Mouse (Mus musculus): ENCODE measurements around the gene Styx. TPM values are rescaled to one million over a fixed set of nuclear protein-coding genes. Genes with fewer than 3 reads are reported as not detected.

Gene Styx
- polyA plus RNA-seq, 1 experiment from 2014 or later: 68.5 TPM

- H3K36me3 ChIP-seq: peaks cover 25% of the 10 kb centered on the region
- peaks cover 3% of the 10 kb centered on the region; the same call in 1 of the 2 replicates for H3K9me3 ChIP-seq
- ATAC-seq (ENCODE audit: insufficient number of reproducible peaks, insufficient read depth, low FRiP score, low TSS enrichment, low read depth): no peak
- H3K27me3 ChIP-seq: no peaks in the 10 kb centered on the region
- H3K4me2 ChIP-seq: no peak overlapping the region
- 81% methylated on average over 16 of the region's 16 CpGs for WGBS
- H3K4me1 ChIP-seq (replicated peaks): peaks cover 3% of the 10 kb centered on the region; the same call in 1 of the 2 replicates
- no peak overlapping the region for H3K9ac ChIP-seq (replicated peaks)
- no peak overlapping the region for H3K4me3 ChIP-seq (replicated peaks)
- no peak overlapping the region for H3K27ac ChIP-seq
Observed at GRCm38 (mm10) chr14:45364211-45365195, 13.6 kb downstream of the Styx start.

GRCm38 (mm10) chr14:45365196-45365587, 14.3 kb downstream of the Styx start:
- no peak for ATAC-seq (ENCODE audit: insufficient number of reproducible peaks, insufficient read depth, low FRiP score, low TSS enrichment, low read depth)
- peaks cover 8% of the 10 kb centered on the region; the same call in 1 of the 2 replicates for H3K9me3 ChIP-seq
- peaks cover 28% of the 10 kb centered on the region for H3K36me3 ChIP-seq
- H3K4me2 ChIP-seq: no peak overlapping the region
- H3K4me3 ChIP-seq (replicated peaks): no peak overlapping the region
- H3K4me1 ChIP-seq (replicated peaks): peaks cover 3% of the 10 kb centered on the region; the same call in 1 of the 2 replicates
- H3K27ac ChIP-seq: no peak overlapping the region
- no peaks in the 10 kb centered on the region for H3K27me3 ChIP-seq
- 91% methylated on average over 6 of the region's 6 CpGs for WGBS
- no peak overlapping the region for H3K9ac ChIP-seq (replicated peaks)

- H3K27ac ChIP-seq: no peak overlapping the region
- H3K4me1 ChIP-seq (replicated peaks): no peaks in the 10 kb centered on the region
- no peak overlapping the region for H3K9ac ChIP-seq (replicated peaks)
- no peak overlapping the region for H3K4me2 ChIP-seq
- no peaks in the 10 kb centered on the region for H3K27me3 ChIP-seq
- WGBS: 90% methylated on average over 3 of the region's 3 CpGs
- H3K9me3 ChIP-seq: no peaks in the 10 kb centered on the region
- peaks cover 40% of the 10 kb centered on the region for H3K36me3 ChIP-seq
- no peak for ATAC-seq (ENCODE audit: insufficient number of reproducible peaks, insufficient read depth, low FRiP score, low TSS enrichment, low read depth)
- H3K4me3 ChIP-seq (replicated peaks): no peak overlapping the region
Observed at GRCm38 (mm10) chr14:45378771-45379170, 27.9 kb downstream of the Styx start.

GRCm38 (mm10) chr14:45380756-45381155, 29.9 kb downstream of the Styx start:
- peaks cover 40% of the 10 kb centered on the region for H3K36me3 ChIP-seq
- H3K4me2 ChIP-seq: no peak overlapping the region
- H3K4me1 ChIP-seq (replicated peaks): no peaks in the 10 kb centered on the region
- H3K9ac ChIP-seq (replicated peaks): no peak overlapping the region
- ATAC-seq (ENCODE audit: insufficient number of reproducible peaks, insufficient read depth, low FRiP score, low TSS enrichment, low read depth): no peak
- no peaks in the 10 kb centered on the region for H3K9me3 ChIP-seq
- WGBS: 90% methylated on average over 6 of the region's 6 CpGs
- H3K27me3 ChIP-seq: no peaks in the 10 kb centered on the region
- H3K27ac ChIP-seq: no peak overlapping the region
- no peak overlapping the region for H3K4me3 ChIP-seq (replicated peaks)

GRCm38 (mm10) chr14:45382912-45383311, 32.0 kb downstream of the Styx start:
- no peaks in the 10 kb centered on the region for H3K9me3 ChIP-seq
- no peak overlapping the region for H3K4me2 ChIP-seq
- no peak overlapping the region for H3K4me3 ChIP-seq (replicated peaks)
- no peak overlapping the region for H3K9ac ChIP-seq (replicated peaks)
- peaks cover 40% of the 10 kb centered on the region for H3K36me3 ChIP-seq
- no peaks in the 10 kb centered on the region for H3K27me3 ChIP-seq
- H3K27ac ChIP-seq: no peak overlapping the region
- no peak for ATAC-seq (ENCODE audit: insufficient number of reproducible peaks, insufficient read depth, low FRiP score, low TSS enrichment, low read depth)
- H3K4me1 ChIP-seq (replicated peaks): peaks cover 9% of the 10 kb centered on the region
- WGBS: 81% methylated on average over 4 of the region's 4 CpGs

- H3K27ac ChIP-seq: no peak overlapping the region
- no peak overlapping the region for H3K4me2 ChIP-seq
- no peak overlapping the region for H3K9ac ChIP-seq (replicated peaks)
- no peaks in the 10 kb centered on the region for H3K27me3 ChIP-seq
- H3K4me3 ChIP-seq (replicated peaks): no peak overlapping the region
- H3K9me3 ChIP-seq: no peaks in the 10 kb centered on the region
- 79% methylated on average over 2 of the region's 2 CpGs for WGBS
- peaks cover 14% of the 10 kb centered on the region for H3K4me1 ChIP-seq (replicated peaks)
- peaks cover 18% of the 10 kb centered on the region for H3K36me3 ChIP-seq
- ATAC-seq (ENCODE audit: insufficient number of reproducible peaks, insufficient read depth, low FRiP score, low TSS enrichment, low read depth): no peak
Observed at GRCm38 (mm10) chr14:45385596-45385995, 34.7 kb downstream of the Styx start.

- Histone ChIP-seq H3K27ac (no peak overlapping the region), H3K4me3 (replicated peaks) (peak overlapping the region; percentile 81), H3K9me3 (no peaks in the 10 kb centered on the region), H3K36me3 (peaks cover 5% of the 10 kb centered on the region; the same call in 1 of the 2 replicates), H3K4me2 (peak overlapping the region; percentile 66), H3K9ac (replicated peaks) (no peak overlapping the region), H3K27me3 (no peaks in the 10 kb centered on the region), H3K4me1 (replicated peaks) (peaks cover 14% of the 10 kb centered on the region)
- ATAC-seq (ENCODE audit: insufficient number of reproducible peaks, insufficient read depth, low FRiP score, low TSS enrichment, low read depth): no peak
- WGBS: 20% methylated on average over 2 of the region's 2 CpGs
Observed at GRCm38 (mm10) chr14:45387480-45387879, 36.6 kb downstream of the Styx start.

- Histone ChIP-seq H3K4me3 (replicated peaks) (peak overlapping the region; percentile 81), H3K9ac (replicated peaks) (peak overlapping the region; percentile 86), H3K27me3 (no peaks in the 10 kb centered on the region), H3K36me3 (no peaks in the 10 kb centered on the region), H3K4me2 (peak overlapping the region; percentile 66), H3K27ac (peak overlapping the region; percentile 87), H3K4me1 (replicated peaks) (peaks cover 14% of the 10 kb centered on the region), H3K9me3 (no peaks in the 10 kb centered on the region)
- WGBS: under 1% methylated on average over 70 of the region's 71 CpGs
- ATAC-seq (ENCODE audit: insufficient number of reproducible peaks, insufficient read depth, low FRiP score, low TSS enrichment, low read depth): peak; percentile 94
Observed at GRCm38 (mm10) chr14:45388345-45389181, 37.7 kb downstream of the Styx start.

- peak; percentile 54 for ATAC-seq (ENCODE audit: insufficient number of reproducible peaks, insufficient read depth, low FRiP score, low TSS enrichment, low read depth)
Observed at GRCm38 (mm10) chr14:45389194-45389593, 38.3 kb downstream of the Styx start.

GRCm38 (mm10) chr14:45399836-45400235, 48.9 kb downstream of the Styx start:
- no peak for ATAC-seq (ENCODE audit: insufficient number of reproducible peaks, insufficient read depth, low FRiP score, low TSS enrichment, low read depth)
- 76% methylated on average over 3 of the region's 3 CpGs for WGBS

More at GRCm38 (mm10) chr14:45389194-45389593, 38.3 kb downstream of the Styx start:
- Histone ChIP-seq H3K9me3 (no peaks in the 10 kb centered on the region), H3K36me3 (no peaks in the 10 kb centered on the region), H3K4me3 (replicated peaks) (peak overlapping the region; percentile 81), H3K4me2 (peak overlapping the region; percentile 66), H3K9ac (replicated peaks) (peak overlapping the region; percentile 86; the same call in 1 of the 2 replicates), H3K27ac (peak overlapping the region; percentile 87), H3K4me1 (replicated peaks) (peaks cover 14% of the 10 kb centered on the region), H3K27me3 (no peaks in the 10 kb centered on the region)
- 27% methylated on average over 3 of the region's 3 CpGs for WGBS

GRCm38 (mm10) chr14:45403651-45404050, 52.8 kb downstream of the Styx start:
- ATAC-seq (ENCODE audit: insufficient number of reproducible peaks, insufficient read depth, low FRiP score, low TSS enrichment, low read depth): no peak
- Histone ChIP-seq H3K27me3 (no peaks in the 10 kb centered on the region), H3K9me3 (no peaks in the 10 kb centered on the region), H3K4me3 (replicated peaks) (no peak overlapping the region), H3K9ac (replicated peaks) (no peak overlapping the region), H3K4me2 (no peak overlapping the region), H3K27ac (no peak overlapping the region), H3K36me3 (no peaks in the 10 kb centered on the region), H3K4me1 (replicated peaks) (no peaks in the 10 kb centered on the region)
- 83% methylated on average over 7 of the region's 7 CpGs for WGBS

More at GRCm38 (mm10) chr14:45399836-45400235, 48.9 kb downstream of the Styx start:
- no peak overlapping the region for H3K9ac ChIP-seq (replicated peaks)
- no peaks in the 10 kb centered on the region for H3K9me3 ChIP-seq
- no peak overlapping the region for H3K27ac ChIP-seq
- no peaks in the 10 kb centered on the region for H3K27me3 ChIP-seq
- no peaks in the 10 kb centered on the region for H3K36me3 ChIP-seq
- H3K4me1 ChIP-seq (replicated peaks): no peaks in the 10 kb centered on the region
- H3K4me3 ChIP-seq (replicated peaks): no peak overlapping the region
- no peak overlapping the region for H3K4me2 ChIP-seq

Measured in limb, embryonic 12.5 days (tissue).